Mouse (Mus musculus): ENCODE measurements around the gene Il13.

DNA sequence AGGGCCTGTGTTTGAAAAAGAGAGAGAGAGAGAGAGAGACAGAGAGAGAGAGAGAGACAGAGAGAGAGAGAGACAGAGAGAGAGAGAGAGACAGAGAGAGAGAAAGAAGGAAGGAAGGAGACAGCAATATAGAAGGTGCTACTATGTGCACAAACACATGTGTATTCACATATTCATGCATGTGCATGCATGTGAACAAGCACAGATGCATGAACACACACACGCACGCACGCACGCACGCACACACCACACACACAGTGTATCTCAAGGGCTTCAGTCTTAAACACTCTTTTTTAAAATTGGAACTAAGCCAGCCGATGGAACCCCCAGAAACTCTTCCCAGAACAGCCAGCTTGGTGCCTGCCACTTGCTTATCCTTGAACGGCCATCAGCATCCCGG lies 18.9 kb downstream of the Il13 start:
- no peak for TF ChIP-seq CTCF (IDR thresholded peaks at IDR 0.05; ENCODE audit: insufficient read depth, low read length)
- no peak for TF ChIP-seq POLR2A (IDR thresholded peaks at IDR 0.05; ENCODE audit: borderline replicate concordance, extremely low read depth, low read depth, low read length)
